In genomic region chr8:95429945-95430344, GRCm38 (mm10) we compare ENCODE assay signal across 8 mouse cellular contexts. TPM values are rescaled to one million over a fixed set of nuclear protein-coding genes. Genes with fewer than 3 reads are reported as not detected.
DNase-seq lines count a peak whose midpoint lies in the region; ATAC-seq lines count a peak whose summit lies in the region.

No protein-coding gene starts in this region.

- H3K9me3 ChIP-seq in forebrain, embryonic 10.5 days: no peaks in the 10 kb centered on the region
- no peaks in the 10 kb centered on the region for H3K9me3 ChIP-seq in stomach, embryonic 15.5 days

- H3K4me1 ChIP-seq in forebrain, embryonic 10.5 days: peaks cover 76% of the 10 kb centered on the region
- peaks cover 55% of the 10 kb centered on the region for H3K4me1 ChIP-seq in stomach, embryonic 15.5 days

- no peaks in the 10 kb centered on the region for H3K27me3 ChIP-seq in forebrain, embryonic 10.5 days (ENCODE audit: poor library complexity, severe bottlenecking)
- H3K27me3 ChIP-seq in stomach, embryonic 15.5 days (replicated peaks): no peaks in the 10 kb centered on the region

- WGBS in forebrain, embryonic 10.5 days: 27% methylated on average over 3 of the region's 3 CpGs
- 27% methylated on average over 3 of the region's 3 CpGs for WGBS in stomach, embryonic 15.5 days

- peaks cover 10% of the 10 kb centered on the region for H3K36me3 ChIP-seq in forebrain, embryonic 10.5 days (replicated peaks)
- no peaks in the 10 kb centered on the region for H3K36me3 ChIP-seq in stomach, embryonic 15.5 days

- peak overlapping the region; percentile 26 for H3K4me2 ChIP-seq in stomach, embryonic 15.5 days

- intact Hi-C loops in heart, postnatal 10 days (cut with DNase I): loop anchor here (1.0 to 10.0 kb wide), 3 partner anchors 38 to 265 kb away; no protein-coding TSS in a partner anchor

- no peak; the same call in 1 of the 2 replicates for ATAC-seq in stomach, embryonic 15.5 days (ENCODE audit: insufficient read depth, low FRiP score, low read depth)

- H3K9ac ChIP-seq in stomach, embryonic 15.5 days: no peak overlapping the region

- H3K4me3 ChIP-seq in forebrain, embryonic 10.5 days: peak overlapping the region; percentile 36
- H3K4me3 ChIP-seq in stomach, embryonic 15.5 days (replicated peaks): no peak overlapping the region

- DNase-seq in 3134 (ENCODE audit: extremely low read depth, insufficient read length, low spot score): peak; percentile 27
- DNase-seq in adrenal gland, postnatal 10 days: peak; percentile 68
- peak; percentile 45 for DNase-seq in forebrain, embryonic 10.5 days (ENCODE audit: extremely low spot score, low spot score)
- peak; percentile 84 to 85 for DNase-seq in heart, postnatal 10 days
- peak; percentile 73 to 84 for DNase-seq in kidney, postnatal 25 days
- DNase-seq in lung, postnatal 4 days: peak; percentile 75 to 88
- no peak for DNase-seq in urinary bladder, adult 2 months (ENCODE audit: low spot score)

- H3K27ac ChIP-seq in forebrain, embryonic 10.5 days: peak overlapping the region; percentile 72
- peak overlapping the region; percentile 53 for H3K27ac ChIP-seq in stomach, embryonic 15.5 days

RNA-seq across cellular contexts. Expression of gene Cfap20, which starts 4.7 kb away (rescaled TPM):
- 10 to 100 TPM; 48.4 to 57.7 TPM for total RNA-seq in adrenal gland, postnatal 10 days (2021)
- polyA plus RNA-seq in forebrain, embryonic 10.5 days (2016; fragmentation: Nextera tagmentation; extraction: Ambion mirVana): 144 and 146 TPM in 2 replicates
- 10 to 100 TPM; 42.7 to 57.6 TPM for total RNA-seq in heart, postnatal 10 days (2021)
- 134 and 140 TPM in 2 replicates for polyA plus RNA-seq in stomach, embryonic 15.5 days (2015; fragmentation: Nextera tagmentation; extraction: Ambion mirVana)
- 62.3 and 86.8 TPM in 2 replicates for polyA plus RNA-seq in urinary bladder, adult 2 months (2012; rRNA removed)

RNA-seq across cellular contexts. Expression of gene Csnk2a2, which starts 59.9 kb away (rescaled TPM):
- 10 to 100 TPM; 68.8 to 70.0 TPM for total RNA-seq in adrenal gland, postnatal 10 days (2021)
- 15.2 and 15.9 TPM in 2 replicates for polyA plus RNA-seq in forebrain, embryonic 10.5 days (2016; fragmentation: Nextera tagmentation; extraction: Ambion mirVana)
- total RNA-seq in heart, postnatal 10 days (2021): 10 to 100 TPM; 44.3 to 44.7 TPM
- polyA plus RNA-seq in stomach, embryonic 15.5 days (2015; fragmentation: Nextera tagmentation; extraction: Ambion mirVana): 8.8 and 11.1 TPM in 2 replicates
- polyA plus RNA-seq in urinary bladder, adult 2 months (2012; rRNA removed): 38.6 and 44.3 TPM in 2 replicates
